Mouse (Mus musculus): Measurements from ENCODE around the gene Dner.

DNA sequence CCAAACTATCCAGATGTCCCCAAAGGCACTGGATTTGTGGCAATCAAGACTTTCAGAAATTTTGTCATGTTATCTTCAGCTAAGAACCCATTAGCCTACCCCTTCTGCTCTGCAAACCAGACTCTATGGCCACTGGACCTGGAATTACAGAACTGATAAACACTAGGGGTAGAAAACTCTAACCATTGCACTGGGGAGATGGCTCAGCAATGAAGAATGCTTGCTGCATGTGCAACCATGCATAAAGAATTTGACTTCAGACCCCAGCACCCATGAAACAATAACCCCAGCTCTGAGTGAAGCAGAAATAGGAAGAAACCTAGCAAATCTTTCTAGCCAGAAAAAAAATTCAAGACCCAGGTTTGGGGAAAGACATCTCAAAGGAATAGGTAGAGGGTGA, 188.5 kb downstream of the Dner start:
- TF ChIP-seq HCFC1 (IDR thresholded peaks at IDR 0.05; ENCODE audit: borderline replicate concordance, insufficient read depth, low read length) (no peak), ZC3H11A (IDR thresholded peaks at IDR 0.05; ENCODE audit: borderline replicate concordance, low read depth, low read length) (no peak), ZNF384 (IDR thresholded peaks at IDR 0.05; ENCODE audit: low read depth, low read length) (no peak), MAFK (IDR thresholded peaks at IDR 0.05; ENCODE audit: insufficient read depth, low read depth, low read length) (no peak), CHD2 (IDR thresholded peaks at IDR 0.05; ENCODE audit: low read depth, low read length) (no peak)

All from ES-E14 (cell line).